Mouse (Mus musculus): ENCODE results near the gene Tmem88b. TPM values are rescaled to one million over a fixed set of nuclear protein-coding genes. Genes with fewer than 3 reads are reported as not detected.

Gene Tmem88b
- polyA plus RNA-seq, 1 experiment from 2014 or later: 0.61 TPM

DNA sequence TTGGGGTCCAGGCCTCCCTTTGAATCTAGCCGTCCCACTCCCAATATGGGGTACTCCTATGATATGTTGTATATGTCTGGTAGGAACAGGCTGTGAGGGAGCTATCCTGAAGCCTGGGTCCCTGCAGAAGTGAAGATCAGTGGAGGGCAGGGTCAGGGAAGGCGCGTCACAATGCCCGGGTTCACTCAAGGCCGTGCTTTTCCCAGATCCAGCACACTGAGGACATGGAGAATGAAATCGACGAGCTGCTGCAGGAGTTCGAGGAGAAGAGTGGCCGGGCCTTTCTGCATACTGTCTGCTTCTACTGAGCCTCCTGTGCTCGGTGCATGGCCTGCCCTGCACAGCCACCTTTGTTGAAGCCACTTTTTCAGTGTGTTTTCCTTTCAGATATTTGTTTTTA is 52.4 kb downstream of the Tmem88b start:
- WGBS: 88% methylated on average over 10 of the region's 10 CpGs

More for the DNA sequence above, 52.4 kb downstream of the Tmem88b start:
- Histone ChIP-seq H3K36me3 (replicated peaks) (peaks cover 57% of the 10 kb centered on the region), H3K27me3 (replicated peaks; ENCODE audit: low read depth, poor library complexity, severe bottlenecking) (no peaks in the 10 kb centered on the region), H3K9me3 (no peaks in the 10 kb centered on the region), H3K4me1 (peaks cover 39% of the 10 kb centered on the region), H3K27ac (replicated peaks) (no peak overlapping the region), H3K4me3 (no peak overlapping the region)
- DNase-seq (ENCODE audit: low spot score): no peak

Small RNA genes within 50 kb of the gene (microRNA-seq; reads per million reads assigned to microRNA genes)
- gene Gm27743: not detected

Other genes with a start within 250 kb of the Tmem88b start
- gene Nadk, start 223.5 kb downstream of the Tmem88b start, polyA plus RNA-seq (2016; fragmentation: Nextera tagmentation; extraction: Ambion mirVana): 108 and 109 TPM in 2 replicates
- 13.5 and 13.7 TPM in 2 replicates for gene Slc35e2, start 184.5 kb downstream of the Tmem88b start, polyA plus RNA-seq (2016; fragmentation: Nextera tagmentation; extraction: Ambion mirVana)
- gene Cdk11b, start 161.0 kb downstream of the Tmem88b start, polyA plus RNA-seq (2016; fragmentation: Nextera tagmentation; extraction: Ambion mirVana): 77.7 and 79.9 TPM in 2 replicates
- gene Gm10563, start 140.5 kb downstream of the Tmem88b start, polyA plus RNA-seq (2016; fragmentation: Nextera tagmentation; extraction: Ambion mirVana): not detected in 2 replicates
- gene Mmp23, start 132.5 kb downstream of the Tmem88b start, polyA plus RNA-seq (2016; fragmentation: Nextera tagmentation; extraction: Ambion mirVana): 5.8 and 7.4 TPM in 2 replicates
- gene Mib2, start 116.7 kb downstream of the Tmem88b start, polyA plus RNA-seq (2016; fragmentation: Nextera tagmentation; extraction: Ambion mirVana): 19.3 and 20.0 TPM in 2 replicates
- 1.5 and 1.8 TPM in 2 replicates for gene Fndc10, start 91.5 kb downstream of the Tmem88b start, polyA plus RNA-seq (2016; fragmentation: Nextera tagmentation; extraction: Ambion mirVana)
- 158 and 167 TPM in 2 replicates for gene Ssu72, start 81.1 kb downstream of the Tmem88b start, polyA plus RNA-seq (2016; fragmentation: Nextera tagmentation; extraction: Ambion mirVana)
- gene Tmem240, start 51.1 kb downstream of the Tmem88b start, polyA plus RNA-seq (2016; fragmentation: Nextera tagmentation; extraction: Ambion mirVana): 0.53 and 0.79 TPM in 2 replicates
- 132 and 137 TPM in 2 replicates for gene Atad3a, start 24.8 kb downstream of the Tmem88b start, polyA plus RNA-seq (2016; fragmentation: Nextera tagmentation; extraction: Ambion mirVana)
- 8.6 and 9.3 TPM in 2 replicates for gene Vwa1, start 11.2 kb downstream of the Tmem88b start, polyA plus RNA-seq (2016; fragmentation: Nextera tagmentation; extraction: Ambion mirVana)
- 0.20 TPM in 1 of 2 replicates, not detected in the other for gene Ankrd65, start 4.6 kb upstream of the Tmem88b start, polyA plus RNA-seq (2016; fragmentation: Nextera tagmentation; extraction: Ambion mirVana)
- gene Mrpl20, start 17.0 kb upstream of the Tmem88b start, polyA plus RNA-seq (2016; fragmentation: Nextera tagmentation; extraction: Ambion mirVana): 254 and 259 TPM in 2 replicates
- gene Ccnl2, start 26.6 kb upstream of the Tmem88b start, polyA plus RNA-seq (2016; fragmentation: Nextera tagmentation; extraction: Ambion mirVana): 179 and 187 TPM in 2 replicates
- 170 and 178 TPM in 2 replicates for gene Aurkaip1, start 45.4 kb upstream of the Tmem88b start, polyA plus RNA-seq (2016; fragmentation: Nextera tagmentation; extraction: Ambion mirVana)
- gene Mxra8, start 53.8 kb upstream of the Tmem88b start, polyA plus RNA-seq (2016; fragmentation: Nextera tagmentation; extraction: Ambion mirVana): 43.6 and 43.9 TPM in 2 replicates
- gene Dvl1, start 61.5 kb upstream of the Tmem88b start, polyA plus RNA-seq (2016; fragmentation: Nextera tagmentation; extraction: Ambion mirVana): 4.3 and 5.0 TPM in 2 replicates
- gene Tas1r3, start 77.5 kb upstream of the Tmem88b start, polyA plus RNA-seq (2016; fragmentation: Nextera tagmentation; extraction: Ambion mirVana): 0.29 and 0.43 TPM in 2 replicates
- 18.6 and 19.4 TPM in 2 replicates for gene Cptp, start 83.6 kb upstream of the Tmem88b start, polyA plus RNA-seq (2016; fragmentation: Nextera tagmentation; extraction: Ambion mirVana)
- 97.9 and 109 TPM in 2 replicates for gene Ints11, start 83.7 kb upstream of the Tmem88b start, polyA plus RNA-seq (2016; fragmentation: Nextera tagmentation; extraction: Ambion mirVana)
- gene Pusl1, start 105.9 kb upstream of the Tmem88b start, polyA plus RNA-seq (2016; fragmentation: Nextera tagmentation; extraction: Ambion mirVana): 50.1 and 52.7 TPM in 2 replicates
- 24.1 and 28.0 TPM in 2 replicates for gene Acap3, start 105.9 kb upstream of the Tmem88b start, polyA plus RNA-seq (2016; fragmentation: Nextera tagmentation; extraction: Ambion mirVana)
- gene Ube2j2, start 158.0 kb upstream of the Tmem88b start, polyA plus RNA-seq (2016; fragmentation: Nextera tagmentation; extraction: Ambion mirVana): 146 and 151 TPM in 2 replicates
- 22.7 and 23.6 TPM in 2 replicates for gene C1qtnf12, start 176.4 kb upstream of the Tmem88b start, polyA plus RNA-seq (2016; fragmentation: Nextera tagmentation; extraction: Ambion mirVana)
- 12.7 and 15.7 TPM in 2 replicates for gene B3galt6, start 206.8 kb upstream of the Tmem88b start, polyA plus RNA-seq (2016; fragmentation: Nextera tagmentation; extraction: Ambion mirVana)
- gene Sdf4, start 207.0 kb upstream of the Tmem88b start, polyA plus RNA-seq (2016; fragmentation: Nextera tagmentation; extraction: Ambion mirVana): 132 and 138 TPM in 2 replicates
- 1.1 and 1.4 TPM in 2 replicates for gene Tnfrsf4, start 228.0 kb upstream of the Tmem88b start, polyA plus RNA-seq (2016; fragmentation: Nextera tagmentation; extraction: Ambion mirVana)
- 1.2 and 1.4 TPM in 2 replicates for gene Tnfrsf18, start 240.3 kb upstream of the Tmem88b start, polyA plus RNA-seq (2016; fragmentation: Nextera tagmentation; extraction: Ambion mirVana)